Mouse (Mus musculus) adrenal gland, adult 2 months (tissue): ENCODE measurements around the gene Cox8b. TPM values are rescaled to one million over a fixed set of nuclear protein-coding genes. Genes with fewer than 3 reads are reported as not detected.
A peak's percentile ranks its signal among the peaks of the same experiment; 100 is the strongest.

ENCODE experiments used
- DNase-seq: peaks from one replicate; pipeline ENCODE4 v3.0.0; 2021
- polyA plus RNA-seq: library from polyadenylated mRNA; depleted of rRNA; stranded (reverse); fragments of >200 nt; gene quantifications from 2 replicates; pipeline ENCODE4 v1.2.3, GENCODE M21; 2012; rRNA removed
- total RNA-seq, 2 experiments: library from RNA; stranded (reverse); gene quantifications; 2 replicates each; pipeline ENCODE4 v1.2.3; 2021

The Cox8b gene
- total and polyA plus RNA-seq, 3 experiments = 454 to 1,761 (median 1,499) TPM

DNA sequence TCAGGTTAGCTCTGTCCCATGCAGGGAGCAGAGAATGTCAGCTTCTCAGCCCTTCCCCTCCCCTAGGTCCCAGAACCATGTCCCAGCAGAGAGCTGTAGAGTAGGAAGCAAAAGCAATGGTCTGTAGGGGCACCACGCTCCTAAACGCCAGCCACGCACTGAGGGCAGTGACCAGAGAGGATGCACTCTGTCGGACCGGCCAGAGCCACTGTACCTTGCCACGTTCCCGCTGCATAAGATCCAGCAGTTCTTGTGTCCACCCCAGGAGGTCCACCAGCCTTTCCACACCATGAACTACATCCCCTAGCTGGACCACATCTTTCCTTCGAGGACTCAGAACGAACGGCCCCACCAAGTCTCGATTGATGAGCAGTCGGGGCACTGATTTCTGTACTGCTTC is 35.5 kb downstream of the Cox8b start:
- no peak for DNase-seq

DNA sequence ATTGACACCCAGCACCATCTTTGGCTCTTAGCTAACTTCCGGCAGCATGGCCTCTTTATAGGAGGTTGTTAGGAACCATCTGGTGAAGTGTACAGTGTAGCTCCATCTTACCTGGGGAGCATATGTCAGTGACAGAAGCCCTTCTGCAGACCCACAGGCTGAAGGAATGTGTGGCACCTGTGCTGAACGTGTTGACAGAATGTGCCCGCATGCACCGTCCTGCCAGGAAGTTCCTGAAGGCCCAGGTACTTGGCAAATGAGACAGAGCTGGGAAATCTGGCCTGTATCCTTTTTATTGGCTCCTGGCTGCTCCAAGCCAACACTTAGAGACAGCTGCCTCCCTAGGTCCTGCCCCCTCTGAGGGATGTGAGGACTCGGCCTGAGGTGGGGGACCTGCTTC is 39.5 kb downstream of the Cox8b start:
- DNase-seq = no peak

DNA sequence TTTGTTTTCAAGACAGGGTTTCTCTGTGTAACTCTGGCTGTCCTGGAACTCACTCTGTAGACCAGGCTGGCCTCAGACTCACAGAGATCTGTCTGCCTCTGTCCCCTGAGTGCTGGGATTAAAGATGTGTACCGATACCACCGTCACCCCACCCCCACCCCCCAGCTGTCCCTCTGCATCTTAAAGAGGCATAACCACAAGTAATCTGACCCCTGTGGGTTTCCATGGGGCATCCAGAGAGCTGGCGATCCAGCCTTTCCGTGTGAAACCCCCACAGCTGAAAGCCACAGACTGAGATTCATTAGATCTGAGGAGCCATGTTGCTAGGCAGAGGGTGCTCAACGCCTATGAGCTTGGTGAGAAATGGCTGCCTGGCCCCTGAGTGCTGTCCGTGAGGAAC is 40.2 kb downstream of the Cox8b start:
- DNase-seq = no peak

DNA sequence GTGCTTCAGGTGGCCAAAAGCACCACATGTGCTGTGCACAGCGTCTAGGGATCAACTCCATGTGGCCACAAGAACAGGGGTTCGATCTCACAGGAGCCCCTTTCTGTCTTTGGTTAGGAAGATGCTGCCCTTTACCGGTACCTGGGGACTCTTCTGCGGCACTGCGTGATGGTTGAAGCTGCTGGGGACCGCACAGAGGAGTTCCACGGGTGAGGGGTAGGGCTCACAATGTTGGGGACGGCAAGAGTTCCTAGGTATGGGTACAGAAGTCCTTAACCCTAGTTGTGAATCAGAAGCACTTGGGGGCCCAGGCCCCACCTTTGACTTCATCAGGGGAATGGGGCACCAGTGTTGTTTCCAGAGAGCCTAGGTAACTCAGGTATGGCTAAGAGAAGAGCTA is 41.5 kb downstream of the Cox8b start:
- DNase-seq = no peak

DNA sequence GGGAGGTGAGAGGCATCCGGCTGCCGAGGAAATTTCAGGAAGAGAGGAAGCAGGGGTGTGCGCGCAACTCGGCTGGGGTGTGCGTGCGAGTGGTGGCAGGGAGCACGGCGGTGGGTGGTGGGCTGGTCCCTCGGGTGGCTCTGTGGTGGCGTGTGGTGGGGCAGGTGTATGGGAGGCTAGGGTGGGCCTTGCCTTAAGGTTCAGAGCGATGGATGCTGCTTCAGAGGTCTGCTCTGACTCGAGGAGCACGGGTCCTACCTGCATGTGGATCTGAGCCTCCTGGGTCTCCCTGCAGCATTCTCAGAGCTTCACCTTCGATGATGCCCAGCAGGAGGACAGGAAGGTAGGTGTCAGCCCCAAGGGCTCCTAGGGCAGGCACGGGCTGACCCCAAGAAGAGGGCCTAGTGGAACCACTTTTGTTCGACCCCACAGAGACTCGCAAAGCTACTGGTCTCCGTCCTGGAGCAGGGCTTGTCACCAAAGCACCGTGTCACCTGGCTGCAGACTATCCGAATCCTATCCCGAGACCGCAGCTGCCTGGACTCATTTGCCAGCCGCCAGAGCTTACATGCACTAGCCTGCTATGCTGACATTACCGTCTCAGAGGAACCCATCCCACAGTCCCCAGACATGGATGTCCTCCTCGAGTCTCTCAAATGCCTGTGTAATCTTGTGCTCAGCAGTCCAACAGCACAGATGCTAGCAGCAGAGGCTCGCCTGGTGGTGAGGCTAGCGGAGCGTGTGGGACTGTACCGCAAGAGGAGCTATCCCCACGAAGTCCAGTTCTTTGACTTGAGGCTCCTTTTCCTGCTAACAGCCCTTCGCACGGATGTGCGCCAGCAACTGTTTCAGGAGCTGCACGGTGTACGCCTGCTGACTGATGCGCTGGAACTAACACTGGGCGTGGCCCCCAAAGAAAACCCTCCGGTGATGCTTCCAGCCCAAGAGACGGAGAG is 42.4 kb downstream of the Cox8b start, which contains the start of gene Bet1l:
Gene Bet1l, minus strand, starts transcription at position 28 of the 956 bp plus-strand sequence.
- no peak for DNase-seq

DNA sequence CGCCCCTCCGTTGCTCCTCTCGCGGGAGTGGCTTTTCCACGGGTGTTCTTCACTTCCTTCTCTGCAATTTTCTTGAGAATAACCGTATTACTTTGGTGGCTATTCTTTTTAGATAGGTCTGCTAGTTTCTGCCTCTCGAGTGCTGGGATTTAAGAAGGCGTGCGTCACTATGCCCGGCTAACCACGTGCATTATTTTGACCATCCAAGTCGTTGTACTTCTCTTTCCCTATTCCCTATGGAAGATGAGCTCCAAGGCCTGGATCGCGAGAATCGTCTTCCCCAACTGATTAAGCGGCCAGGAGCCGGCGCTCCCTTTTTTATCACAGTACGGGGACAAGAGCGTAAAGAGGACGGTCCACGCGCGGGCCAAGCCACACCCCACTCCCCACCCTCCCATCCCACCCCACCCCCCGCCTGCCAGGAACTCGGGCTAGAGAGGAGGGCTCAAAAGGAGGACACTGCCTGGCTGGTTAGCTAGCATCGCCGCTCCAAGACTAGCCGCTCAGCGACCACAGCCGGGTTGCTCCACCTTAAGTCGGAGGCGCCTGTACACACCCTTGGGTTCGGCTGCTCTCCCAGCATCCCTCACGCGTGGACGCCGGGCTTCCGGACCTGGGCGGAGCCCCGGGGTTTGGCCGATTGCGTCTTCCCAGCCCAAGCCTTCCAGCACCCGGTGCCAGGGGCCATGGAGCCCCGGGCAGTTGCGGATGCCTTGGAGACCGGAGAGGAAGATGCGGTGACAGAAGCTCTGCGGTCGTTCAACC is 43.3 kb downstream of the Cox8b start, which contains the start of gene Ric8a:
Gene Ric8a, plus strand, starts transcription at position 173 of the 765 bp plus-strand sequence.
- peak; percentile 96 for DNase-seq

DNA sequence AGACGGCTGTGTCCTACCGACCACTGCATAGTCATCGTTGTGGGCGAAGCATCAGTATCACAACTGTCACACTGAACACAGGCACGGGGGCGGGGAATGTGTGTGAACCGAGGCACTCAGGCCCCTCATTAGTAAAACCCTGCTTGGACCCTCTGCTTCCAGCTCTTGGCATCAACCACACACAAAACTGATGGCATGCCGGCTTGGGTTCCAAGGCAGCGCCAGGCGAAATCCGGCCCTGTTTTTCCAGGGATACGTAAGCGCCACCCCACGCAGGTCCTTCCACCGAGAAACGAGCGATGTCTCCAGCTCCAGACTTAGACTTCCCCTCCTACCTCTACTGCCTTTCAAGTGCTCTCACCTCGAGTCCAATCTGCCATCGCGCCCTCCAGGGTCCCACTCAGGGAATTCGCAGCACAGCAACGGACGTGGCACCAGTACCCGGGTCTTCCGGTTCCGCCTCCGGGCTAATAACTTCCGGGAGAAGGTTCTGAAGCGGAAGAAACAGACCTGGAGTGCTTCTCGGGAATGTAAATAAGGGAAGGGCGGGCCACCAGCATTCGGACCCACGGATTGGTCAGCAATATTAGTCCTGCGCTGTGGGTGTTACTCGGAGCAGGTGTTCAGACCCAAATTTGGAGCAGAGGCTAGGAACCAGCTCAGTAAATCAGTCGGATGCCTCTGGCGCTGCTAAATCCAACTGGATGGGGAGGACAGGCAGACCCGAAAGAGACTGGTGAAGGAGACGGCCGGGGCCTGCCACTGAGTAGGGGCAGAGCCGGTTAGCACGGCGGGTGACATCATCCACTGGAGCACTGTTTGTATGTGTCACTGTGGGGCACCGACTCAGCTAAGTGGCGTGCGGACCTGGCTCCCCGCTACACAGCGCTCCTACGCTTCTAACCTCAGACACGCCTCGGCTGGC is 44.1 kb downstream of the Cox8b start, which contains the start of gene Gm45785:
Gene Gm45785, minus strand, starts transcription at position 472 of the 925 bp plus-strand sequence.
- DNase-seq = peak; percentile 93

DNA sequence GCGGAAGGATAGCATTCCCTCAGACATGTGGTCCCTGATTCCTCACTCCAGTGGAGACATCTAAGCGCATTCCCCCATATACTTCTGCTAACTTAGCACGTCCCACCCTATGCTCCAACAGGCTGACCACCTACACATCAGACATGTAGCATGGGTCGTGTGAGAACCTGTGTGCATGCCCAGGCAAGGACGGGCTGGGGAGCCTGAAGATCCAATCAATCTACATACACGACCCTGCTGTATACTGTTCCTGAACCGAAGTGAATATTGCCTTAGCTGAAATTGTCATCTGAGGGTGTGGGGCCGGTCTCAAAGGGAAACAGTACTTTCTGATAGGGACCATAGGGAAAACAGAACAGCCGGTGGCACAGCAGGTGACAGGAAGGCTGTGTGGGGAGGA is 45.1 kb downstream of the Cox8b start:
- no peak for DNase-seq

DNA sequence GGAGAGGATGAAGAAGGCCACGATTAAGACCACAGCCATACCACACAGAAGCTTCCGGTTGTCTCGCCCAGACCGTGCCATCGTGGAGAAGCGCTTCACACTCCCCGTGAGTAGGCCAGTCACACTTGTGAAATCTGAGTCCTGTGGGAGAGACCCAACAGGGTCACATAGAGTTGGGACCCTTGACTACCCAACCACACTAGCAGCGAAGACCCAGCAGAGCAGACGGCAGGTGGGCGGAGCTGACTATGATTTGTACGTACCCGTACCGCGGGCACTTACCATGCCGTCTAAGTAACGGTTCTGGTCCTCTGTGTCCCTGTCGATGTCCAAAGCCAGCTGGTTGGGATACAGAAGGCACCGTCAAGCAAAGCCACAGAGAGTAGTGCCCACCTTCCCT is 45.8 kb downstream of the Cox8b start:
- DNase-seq = no peak

DNA sequence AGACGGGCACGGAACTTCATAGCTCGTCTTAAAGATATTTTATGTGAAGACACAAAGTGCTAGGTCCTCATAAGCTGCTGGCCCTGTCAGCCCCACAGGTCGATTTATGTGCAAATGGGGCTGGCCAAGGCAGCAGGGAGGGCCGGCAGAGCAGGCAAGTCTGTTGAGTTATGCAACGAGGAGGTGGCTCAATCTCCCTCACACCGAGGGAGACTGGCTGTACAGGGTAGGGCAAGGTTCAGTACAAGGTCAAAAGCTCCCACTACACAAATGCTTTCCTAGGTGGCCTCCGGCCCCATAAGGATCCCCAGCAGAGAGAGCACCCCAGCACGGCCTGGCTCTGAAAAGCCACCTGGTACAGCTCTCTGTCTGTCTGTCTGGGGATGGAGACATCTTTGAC is 46.9 kb downstream of the Cox8b start:
- peak; percentile 81 for DNase-seq

DNA sequence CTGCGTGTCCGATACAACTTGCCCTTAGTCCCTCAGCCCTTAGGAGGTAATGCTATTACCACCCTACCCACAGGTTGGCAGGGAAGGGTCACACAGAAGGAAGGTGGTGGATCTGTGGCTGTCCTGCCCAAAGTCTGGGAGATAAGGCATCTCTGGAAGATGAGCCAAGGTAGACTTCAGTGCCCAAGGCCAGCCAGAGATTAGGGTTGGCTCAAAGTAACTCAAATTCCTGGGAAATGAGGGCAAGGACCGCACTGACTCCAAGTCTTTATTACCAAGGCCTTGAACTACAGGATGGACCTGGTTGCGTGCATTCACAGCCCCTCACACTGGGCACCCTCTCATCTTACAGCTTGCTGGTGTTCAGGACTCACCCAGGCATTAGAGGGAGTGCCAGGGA is 48.3 kb downstream of the Cox8b start:
- peak; percentile 75 for DNase-seq

Other genes with a start within 250 kb of the Cox8b start
- under 1 TPM in 1 of 2 experiments, not detected in 1; 0.03 TPM for gene Olfr539, start 240.5 kb downstream of the Cox8b start, total RNA-seq
- not detected in 2 replicates for gene Olfr539, start 240.5 kb downstream of the Cox8b start, polyA plus RNA-seq
- gene Olfr45, start 218.5 kb downstream of the Cox8b start, total RNA-seq = not detected
- gene Olfr45, start 218.5 kb downstream of the Cox8b start, polyA plus RNA-seq = not detected in 2 replicates
- not detected for gene Olfr541, start 203.2 kb downstream of the Cox8b start, total RNA-seq
- gene Olfr541, start 203.2 kb downstream of the Cox8b start, polyA plus RNA-seq = not detected in 2 replicates
- gene Cyp2e1, start 136.7 kb downstream of the Cox8b start, total RNA-seq = 1,000 to 10,000 TPM in 1 of 2 experiments, 100 to 1,000 TPM in 1; 264 to 1,313 TPM
- 19.3 and 45.7 TPM in 2 replicates for gene Cyp2e1, start 136.7 kb downstream of the Cox8b start, polyA plus RNA-seq
- not detected for gene Syce1, start 112.6 kb downstream of the Cox8b start, total RNA-seq
- gene Syce1, start 112.6 kb downstream of the Cox8b start, polyA plus RNA-seq = not detected in 2 replicates
- 1 to 10 TPM; 2.2 to 5.3 TPM for gene Zfp941, start 78.3 kb downstream of the Cox8b start, total RNA-seq
- 0.08 and 0.29 TPM in 2 replicates for gene Zfp941, start 78.3 kb downstream of the Cox8b start, polyA plus RNA-seq
- gene Urah, start 65.4 kb downstream of the Cox8b start, total RNA-seq = 1 to 10 TPM in 1 of 2 experiments, not detected in 1; 1.7 TPM
- 0.98 and 3.1 TPM in 2 replicates for gene Urah, start 65.4 kb downstream of the Cox8b start, polyA plus RNA-seq
- gene Scgb1c1, start 54.9 kb downstream of the Cox8b start, total RNA-seq = not detected
- gene Scgb1c1, start 54.9 kb downstream of the Cox8b start, polyA plus RNA-seq = not detected in 2 replicates
- under 1 TPM in 1 of 2 experiments, not detected in 1; 0.26 TPM for gene Odf3, start 52.6 kb downstream of the Cox8b start, total RNA-seq
- 3.0 and 4.4 TPM in 2 replicates for gene Odf3, start 52.6 kb downstream of the Cox8b start, polyA plus RNA-seq
- gene Gm45785, start 44.1 kb downstream of the Cox8b start, total RNA-seq = not detected
- 0.44 and 0.46 TPM in 2 replicates for gene Gm45785, start 44.1 kb downstream of the Cox8b start, polyA plus RNA-seq
- gene Ric8a, start 43.5 kb downstream of the Cox8b start, total RNA-seq = 10 to 100 TPM; 60.4 to 66.4 TPM
- gene Ric8a, start 43.5 kb downstream of the Cox8b start, polyA plus RNA-seq = 93.7 and 102 TPM in 2 replicates
- gene Bet1l, start 42.9 kb downstream of the Cox8b start, total RNA-seq = 10 to 100 TPM; 32.0 to 34.7 TPM
- gene Bet1l, start 42.9 kb downstream of the Cox8b start, polyA plus RNA-seq = 18.0 and 20.2 TPM in 2 replicates
- 100 to 1,000 TPM; 104 to 122 TPM for gene Psmd13, start 18.5 kb downstream of the Cox8b start, total RNA-seq
- 37.4 and 46.4 TPM in 2 replicates for gene Psmd13, start 18.5 kb downstream of the Cox8b start, polyA plus RNA-seq
- gene Sirt3, start 18.1 kb downstream of the Cox8b start, total RNA-seq = 10 to 100 TPM; 28.3 to 35.6 TPM
- gene Sirt3, start 18.1 kb downstream of the Cox8b start, polyA plus RNA-seq = 41.2 and 47.4 TPM in 2 replicates
- 1 to 10 TPM; 1.0 to 2.0 TPM for gene Nlrp6, start 20.5 kb upstream of the Cox8b start, total RNA-seq
- gene Nlrp6, start 20.5 kb upstream of the Cox8b start, polyA plus RNA-seq = 0.62 and 1.2 TPM in 2 replicates
- gene Pgghg, start 40.9 kb upstream of the Cox8b start, total RNA-seq = 10 to 100 TPM; 26.5 to 48.7 TPM
- gene Pgghg, start 40.9 kb upstream of the Cox8b start, polyA plus RNA-seq = 56.0 and 59.0 TPM in 2 replicates
- 1 to 10 TPM in 1 of 2 experiments, under 1 TPM in 1; 0.78 to 1.3 TPM for gene Ifitm5, start 49.8 kb upstream of the Cox8b start, total RNA-seq
- 1.2 and 2.7 TPM in 2 replicates for gene Ifitm5, start 49.8 kb upstream of the Cox8b start, polyA plus RNA-seq
- gene Gm45717, start 55.5 kb upstream of the Cox8b start, total RNA-seq = not detected
- not detected in 2 replicates for gene Gm45717, start 55.5 kb upstream of the Cox8b start, polyA plus RNA-seq
- gene Ifitm2, start 55.5 kb upstream of the Cox8b start, total RNA-seq = 100 to 1,000 TPM; 504 to 654 TPM
- gene Ifitm2, start 55.5 kb upstream of the Cox8b start, polyA plus RNA-seq = 947 and 952 TPM in 2 replicates
- gene Ifitm1, start 66.8 kb upstream of the Cox8b start, total RNA-seq = 10 to 100 TPM in 1 of 2 experiments, 1 to 10 TPM in 1; 7.6 to 14.6 TPM
- gene Ifitm1, start 66.8 kb upstream of the Cox8b start, polyA plus RNA-seq = 23.9 and 29.4 TPM in 2 replicates
- 100 to 1,000 TPM; 102 to 148 TPM for gene Ifitm3, start 110.3 kb upstream of the Cox8b start, total RNA-seq
- 140 and 146 TPM in 2 replicates for gene Ifitm3, start 110.3 kb upstream of the Cox8b start, polyA plus RNA-seq
- gene Ifitm6, start 117.5 kb upstream of the Cox8b start, total RNA-seq = under 1 TPM in 1 of 2 experiments, not detected in 1; 0.93 TPM
- gene Ifitm6, start 117.5 kb upstream of the Cox8b start, polyA plus RNA-seq = 0.39 and 1.2 TPM in 2 replicates
- gene Gm17387, start 128.7 kb upstream of the Cox8b start, total RNA-seq = not detected
- not detected in 2 replicates for gene Gm17387, start 128.7 kb upstream of the Cox8b start, polyA plus RNA-seq
- gene B4galnt4, start 160.7 kb upstream of the Cox8b start, total RNA-seq = 1 to 10 TPM; 1.4 to 3.0 TPM
- gene B4galnt4, start 160.7 kb upstream of the Cox8b start, polyA plus RNA-seq = 1.7 and 5.1 TPM in 2 replicates
- 1 to 10 TPM in 1 of 2 experiments, under 1 TPM in 1; 0.89 to 1.5 TPM for gene Pkp3, start 177.8 kb upstream of the Cox8b start, total RNA-seq
- 0.68 and 1.4 TPM in 2 replicates for gene Pkp3, start 177.8 kb upstream of the Cox8b start, polyA plus RNA-seq
- 1 to 10 TPM; 2.8 to 5.3 TPM for gene Sigirr, start 200.1 kb upstream of the Cox8b start, total RNA-seq
- 6.7 and 8.7 TPM in 2 replicates for gene Sigirr, start 200.1 kb upstream of the Cox8b start, polyA plus RNA-seq
- gene Ano9, start 217.4 kb upstream of the Cox8b start, total RNA-seq = under 1 TPM in 1 of 2 experiments, not detected in 1; 0.17 TPM
- 0.17 and 0.25 TPM in 2 replicates for gene Ano9, start 217.4 kb upstream of the Cox8b start, polyA plus RNA-seq
- 10 to 100 TPM; 27.7 to 37.9 TPM for gene Ptdss2, start 221.9 kb upstream of the Cox8b start, total RNA-seq
- gene Ptdss2, start 221.9 kb upstream of the Cox8b start, polyA plus RNA-seq = 38.2 and 41.7 TPM in 2 replicates